Mouse (Mus musculus): ENCODE data around the gene Ap5z1.

- no peak for TF ChIP-seq CTCF (conservative IDR thresholded peaks at IDR 0.05; ENCODE audit: low read length)
- TF ChIP-seq POU5F1 (IDR thresholded peaks at IDR 0.05; ENCODE audit: borderline replicate concordance, low read length), result no peak
Observed at GRCm38 (mm10) chr5:142462641-142462948, 1.1 kb upstream of the Ap5z1 start.

Measured in E14TG2a.4 (cell line).